Mouse (Mus musculus): Measurements from ENCODE around the gene Iffo2. TPM values are rescaled to one million over a fixed set of nuclear protein-coding genes. Genes with fewer than 3 reads are reported as not detected.

Gene Iffo2
- polyA plus RNA-seq, 1 experiment, result 1.6 TPM

DNA sequence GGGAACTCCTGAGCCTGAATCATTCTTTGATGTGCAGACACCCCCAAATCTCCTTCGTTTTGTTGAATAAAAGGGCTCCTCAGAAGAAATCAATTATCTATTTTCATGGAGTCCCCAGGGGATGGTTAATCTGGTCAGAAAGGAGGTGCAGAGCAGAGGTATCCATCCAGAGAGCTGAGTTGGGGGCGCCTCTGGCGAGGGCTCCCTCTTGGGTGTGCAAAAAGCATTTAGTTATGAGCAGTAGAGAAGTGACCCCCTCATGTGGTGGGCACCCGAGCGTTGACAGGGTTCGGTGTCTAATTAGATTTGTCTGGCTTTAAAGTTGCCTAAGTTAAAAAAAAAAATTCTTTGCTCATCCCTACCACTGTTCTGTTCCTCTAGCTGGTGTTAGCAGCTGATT lies 80.6 kb downstream of the Iffo2 start:
- 71% methylated on average over 6 of the region's 6 CpGs for WGBS
- no peak overlapping the region for H3K4me3 ChIP-seq (replicated peaks; ENCODE audit: control insufficient read depth, low read depth, low read length)
- H3K4me1 ChIP-seq (ENCODE audit: control insufficient read depth, insufficient read depth, low read length), result peaks cover 5% of the 10 kb centered on the region; the same call in 1 of the 2 replicates
- TF ChIP-seq CTCF (IDR thresholded peaks at IDR 0.05; ENCODE audit: control insufficient read depth, insufficient read depth, low read length), result no peak
- TF ChIP-seq POLR2A (IDR thresholded peaks at IDR 0.05; ENCODE audit: borderline replicate concordance, control insufficient read depth, low read depth, low read length), result no peak
- no peak overlapping the region for H3K27ac ChIP-seq (ENCODE audit: control insufficient read depth, insufficient read depth, low read depth, low read length, poor library complexity)

DNA sequence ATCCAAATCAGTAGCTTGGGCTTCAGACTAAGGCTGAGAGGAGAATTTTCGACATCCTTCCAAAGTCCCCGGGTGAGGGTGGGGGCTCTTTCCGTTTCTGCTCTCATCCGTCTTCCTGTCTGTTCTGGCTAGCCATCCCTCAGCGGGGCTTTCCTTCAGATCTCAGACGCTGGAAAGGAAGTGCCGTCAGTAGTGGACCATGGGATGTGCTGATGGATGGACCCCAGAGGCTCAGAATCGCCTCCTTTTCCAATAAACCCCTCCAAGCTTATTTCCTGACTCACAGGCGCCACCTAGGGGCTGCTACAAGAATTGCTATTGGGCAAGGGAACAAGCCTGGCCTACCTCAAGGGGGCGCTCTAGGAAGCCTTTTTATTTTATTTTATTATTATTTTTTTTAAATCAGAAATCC lies 81.2 kb downstream of the Iffo2 start:
- H3K4me3 ChIP-seq (replicated peaks; ENCODE audit: control insufficient read depth, low read depth, low read length), result no peak overlapping the region
- no peak overlapping the region for H3K27ac ChIP-seq (ENCODE audit: control insufficient read depth, insufficient read depth, low read depth, low read length, poor library complexity)
- peaks cover 5% of the 10 kb centered on the region; the same call in 1 of the 2 replicates for H3K4me1 ChIP-seq (ENCODE audit: control insufficient read depth, insufficient read depth, low read length)
- peak; percentile 87 for TF ChIP-seq CTCF (IDR thresholded peaks at IDR 0.05; ENCODE audit: control insufficient read depth, insufficient read depth, low read length)
- no peak for TF ChIP-seq POLR2A (IDR thresholded peaks at IDR 0.05; ENCODE audit: borderline replicate concordance, control insufficient read depth, low read depth, low read length)
- WGBS, result 3% methylated on average over 10 of the region's 10 CpGs

DNA sequence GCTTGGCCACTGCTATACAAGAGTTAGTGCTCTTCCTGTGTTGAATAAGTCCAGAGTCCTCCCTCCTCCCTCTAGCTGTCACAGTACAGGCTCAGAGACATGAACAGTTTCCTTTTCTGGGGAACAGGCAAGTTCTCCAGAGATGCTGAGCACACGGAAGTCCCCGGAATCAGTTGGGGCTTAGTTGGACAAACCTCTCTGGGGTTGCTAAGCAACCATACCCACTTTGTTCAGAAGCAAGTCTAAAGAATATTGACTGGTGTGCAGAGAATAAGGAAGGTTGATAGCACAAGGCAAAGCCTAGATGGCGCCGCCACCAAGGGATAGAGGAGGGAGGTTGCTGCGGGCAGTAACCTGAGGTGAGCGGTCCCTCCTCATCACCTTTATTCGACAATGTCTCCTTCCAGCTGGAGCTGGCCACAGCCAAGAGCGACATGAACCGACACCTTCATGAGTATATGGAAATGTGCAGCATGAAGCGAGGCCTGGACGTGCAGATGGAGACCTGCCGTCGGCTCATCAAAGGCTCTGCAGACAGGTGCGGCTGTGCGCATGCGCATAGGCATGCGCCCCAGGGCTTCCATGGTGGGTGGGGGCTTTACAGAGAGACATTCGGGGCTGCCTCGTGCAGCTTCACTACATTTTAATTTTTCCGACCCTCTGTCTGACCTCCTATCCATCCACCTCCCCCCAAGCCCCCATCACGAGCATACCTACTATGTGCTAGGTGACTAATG lies 84.3 kb downstream of the Iffo2 start:
- Histone ChIP-seq H3K4me1 (ENCODE audit: control insufficient read depth, insufficient read depth, low read length) (peaks cover 2% of the 10 kb centered on the region; the same call in 1 of the 2 replicates), H3K4me3 (replicated peaks; ENCODE audit: control insufficient read depth, low read depth, low read length) (no peak overlapping the region), H3K27ac (ENCODE audit: control insufficient read depth, insufficient read depth, low read depth, low read length, poor library complexity) (no peak overlapping the region)
- 89% methylated on average over 21 of the region's 21 CpGs for WGBS
- TF ChIP-seq CTCF (IDR thresholded peaks at IDR 0.05; ENCODE audit: control insufficient read depth, insufficient read depth, low read length) (peak; percentile 28; the same call in 1 of the 2 replicates), POLR2A (IDR thresholded peaks at IDR 0.05; ENCODE audit: borderline replicate concordance, control insufficient read depth, low read depth, low read length) (no peak)

DNA sequence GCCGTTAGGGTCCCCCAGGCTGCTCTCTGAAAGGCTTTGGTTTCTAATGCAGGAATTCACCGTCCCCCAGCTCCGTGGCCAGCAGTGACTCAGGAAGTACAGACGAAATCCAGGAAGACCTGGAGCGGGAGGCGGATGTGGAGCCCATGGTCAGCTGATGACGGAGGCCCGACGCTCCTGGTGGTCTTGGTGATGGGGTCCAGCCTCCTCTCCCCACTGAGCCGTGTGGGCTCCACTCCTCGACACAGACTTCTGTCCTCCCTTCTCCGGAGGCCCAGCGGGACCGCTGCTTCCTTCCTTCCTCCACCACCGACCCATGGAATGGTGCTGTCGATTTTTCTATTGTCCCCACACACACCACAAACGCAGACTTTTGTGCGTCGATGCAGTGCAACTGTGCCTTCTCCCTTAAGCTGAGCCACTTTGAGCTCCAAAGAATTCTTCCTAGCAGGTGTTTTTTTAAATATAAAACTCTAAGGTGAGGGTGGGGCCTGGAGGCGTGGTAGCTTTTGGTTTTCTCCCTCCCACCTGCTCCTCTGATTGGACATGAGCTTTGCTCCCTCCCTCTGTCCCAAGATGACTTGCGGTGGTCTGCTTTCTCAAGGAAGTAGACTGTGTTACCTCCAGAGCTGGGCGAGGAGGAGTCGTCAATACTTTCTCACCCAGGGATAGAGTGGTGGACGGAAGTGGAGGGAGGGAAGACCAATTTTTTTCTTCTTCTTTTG lies 86.1 kb downstream of the Iffo2 start:
- Histone ChIP-seq H3K4me3 (replicated peaks; ENCODE audit: control insufficient read depth, low read depth, low read length) (peak overlapping the region; percentile 96), H3K27ac (ENCODE audit: control insufficient read depth, insufficient read depth, low read depth, low read length, poor library complexity) (peak overlapping the region; percentile 7), H3K4me1 (ENCODE audit: control insufficient read depth, insufficient read depth, low read length) (peaks cover 2% of the 10 kb centered on the region; the same call in 1 of the 2 replicates)
- 1% methylated on average over 24 of the region's 24 CpGs for WGBS
- TF ChIP-seq CTCF (IDR thresholded peaks at IDR 0.05; ENCODE audit: control insufficient read depth, insufficient read depth, low read length), result no peak
- peak; percentile 36; the same call in 1 of the 2 replicates for TF ChIP-seq POLR2A (IDR thresholded peaks at IDR 0.05; ENCODE audit: borderline replicate concordance, control insufficient read depth, low read depth, low read length)

DNA sequence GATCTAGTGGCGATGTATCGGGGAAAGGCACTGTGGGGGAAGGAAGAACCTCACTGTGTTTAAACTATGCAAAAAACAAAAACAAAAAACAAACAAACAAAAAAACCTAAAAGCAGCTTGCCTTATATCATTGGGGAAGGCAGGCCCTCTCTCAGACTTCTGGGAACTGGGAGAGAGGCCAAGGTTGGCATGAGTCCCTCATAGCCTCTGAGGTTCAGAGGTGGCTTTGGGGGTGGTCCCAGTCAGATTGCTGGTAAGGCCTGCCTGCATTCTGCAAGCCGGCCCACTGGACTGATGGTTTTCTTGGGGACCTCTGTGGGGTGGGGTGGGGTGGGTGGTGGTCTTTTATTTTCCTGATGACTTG lies 86.6 kb downstream of the Iffo2 start:
- peaks cover 2% of the 10 kb centered on the region; the same call in 1 of the 2 replicates for H3K4me1 ChIP-seq (ENCODE audit: control insufficient read depth, insufficient read depth, low read length)
- H3K4me3 ChIP-seq (replicated peaks; ENCODE audit: control insufficient read depth, low read depth, low read length), result peak overlapping the region; percentile 96
- H3K27ac ChIP-seq (ENCODE audit: control insufficient read depth, insufficient read depth, low read depth, low read length, poor library complexity), result no peak overlapping the region
- TF ChIP-seq CTCF (IDR thresholded peaks at IDR 0.05; ENCODE audit: control insufficient read depth, insufficient read depth, low read length), result no peak
- no peak for TF ChIP-seq POLR2A (IDR thresholded peaks at IDR 0.05; ENCODE audit: borderline replicate concordance, control insufficient read depth, low read depth, low read length)
- 17% methylated on average over 3 of the region's 3 CpGs for WGBS

DNA sequence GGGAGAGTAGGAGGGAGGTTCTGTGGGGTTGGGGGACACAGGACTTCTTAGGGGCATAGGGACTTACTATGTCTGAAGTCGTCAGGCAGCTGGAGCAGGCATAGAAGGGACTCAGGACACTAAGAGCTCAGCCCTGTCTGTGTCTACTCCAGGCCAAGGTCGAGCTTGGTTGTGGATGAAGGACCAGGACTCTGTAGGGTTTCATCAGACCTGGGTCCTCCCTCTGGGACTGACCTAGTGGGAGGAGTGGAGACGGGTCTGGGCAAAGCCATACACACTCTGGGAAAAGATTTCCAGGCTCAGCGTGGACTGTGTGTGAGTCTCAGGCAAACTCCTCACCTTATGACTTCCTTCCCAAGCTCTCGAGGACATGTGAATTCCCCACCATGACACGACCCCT lies 89.4 kb downstream of the Iffo2 start:
- Histone ChIP-seq H3K4me3 (replicated peaks; ENCODE audit: control insufficient read depth, low read depth, low read length) (no peak overlapping the region), H3K27ac (ENCODE audit: control insufficient read depth, insufficient read depth, low read depth, low read length, poor library complexity) (no peak overlapping the region), H3K4me1 (ENCODE audit: control insufficient read depth, insufficient read depth, low read length) (peaks cover 2% of the 10 kb centered on the region; the same call in 1 of the 2 replicates)
- WGBS, result 71% methylated on average over 6 of the region's 6 CpGs
- TF ChIP-seq POLR2A (IDR thresholded peaks at IDR 0.05; ENCODE audit: borderline replicate concordance, control insufficient read depth, low read depth, low read length) (no peak), CTCF (IDR thresholded peaks at IDR 0.05; ENCODE audit: control insufficient read depth, insufficient read depth, low read length) (no peak)

DNA sequence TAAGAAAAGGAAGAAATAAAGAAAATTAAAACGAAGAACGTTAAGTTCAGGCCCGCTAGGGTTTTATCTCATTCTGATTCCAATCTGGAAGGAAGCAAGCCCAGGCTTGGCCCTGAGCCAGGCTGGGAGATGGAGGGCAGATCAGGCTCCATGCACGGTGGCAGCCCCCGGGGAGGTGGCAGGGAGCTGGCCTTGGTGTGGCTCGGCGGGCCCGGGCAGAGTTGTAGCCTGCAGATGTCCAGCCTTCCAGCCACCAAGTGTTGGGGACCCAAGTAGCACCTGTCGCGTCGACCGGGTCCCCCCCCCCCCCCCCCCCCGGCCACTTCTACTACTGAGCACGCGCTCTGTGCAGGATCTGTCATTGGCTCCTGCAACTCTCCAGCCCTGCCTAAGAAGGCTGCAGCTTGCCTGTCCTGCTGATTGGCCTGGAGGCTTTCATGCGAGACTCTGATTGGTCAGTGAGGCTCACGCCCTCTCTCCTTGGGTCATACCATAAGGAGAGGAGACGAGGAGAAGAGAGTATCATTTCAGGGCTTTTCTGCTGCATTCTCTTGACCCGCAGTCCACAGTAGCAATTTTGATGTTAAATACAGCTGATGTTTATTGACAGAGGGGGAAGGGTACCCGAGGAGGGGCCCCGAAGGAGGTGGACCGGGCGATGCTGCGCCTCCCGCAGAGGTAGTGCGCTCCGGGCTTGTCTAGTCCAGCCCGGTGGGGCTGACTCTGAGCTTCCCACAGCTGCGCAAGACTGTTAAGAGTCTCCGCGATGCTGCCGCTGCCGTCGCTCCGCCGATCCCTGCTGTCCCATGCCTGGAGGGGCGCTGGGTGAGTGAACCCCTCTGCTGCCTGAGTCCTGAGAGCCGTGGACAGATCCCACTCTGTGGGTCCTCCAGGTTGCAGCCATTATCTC lies 92.3 kb downstream of the Iffo2 start, which contains the start of gene Aldh4a1:
TSS of gene Aldh4a1 (plus strand) at position 494 of the 910 bp plus-strand sequence.
- under 1% methylated on average over 33 of the region's 38 CpGs for WGBS
- no peaks in the 10 kb centered on the region; the same call in 1 of the 2 replicates for H3K4me1 ChIP-seq (ENCODE audit: control insufficient read depth, insufficient read depth, low read length)
- peak within 1 kb of the TSS; percentile 77 for H3K27ac ChIP-seq (ENCODE audit: control insufficient read depth, insufficient read depth, low read depth, low read length, poor library complexity)
- TF ChIP-seq CTCF (IDR thresholded peaks at IDR 0.05; ENCODE audit: control insufficient read depth, insufficient read depth, low read length) (no peak), POLR2A (IDR thresholded peaks at IDR 0.05; ENCODE audit: borderline replicate concordance, control insufficient read depth, low read depth, low read length) (peak; percentile 97)
- H3K4me3 ChIP-seq (replicated peaks; ENCODE audit: control insufficient read depth, low read depth, low read length), result peak within 1 kb of the TSS; percentile 87

Data from bone marrow, adult 2 months (tissue).